Mouse (Mus musculus): ENCODE measurements at regions not wholly inside any gene's neighbourhood (a gene's known extent, or its start where the extent isn't known, plus 50 kb on each side); places are given as distances from the start of the nearest gene placed in this dataset.

DNA sequence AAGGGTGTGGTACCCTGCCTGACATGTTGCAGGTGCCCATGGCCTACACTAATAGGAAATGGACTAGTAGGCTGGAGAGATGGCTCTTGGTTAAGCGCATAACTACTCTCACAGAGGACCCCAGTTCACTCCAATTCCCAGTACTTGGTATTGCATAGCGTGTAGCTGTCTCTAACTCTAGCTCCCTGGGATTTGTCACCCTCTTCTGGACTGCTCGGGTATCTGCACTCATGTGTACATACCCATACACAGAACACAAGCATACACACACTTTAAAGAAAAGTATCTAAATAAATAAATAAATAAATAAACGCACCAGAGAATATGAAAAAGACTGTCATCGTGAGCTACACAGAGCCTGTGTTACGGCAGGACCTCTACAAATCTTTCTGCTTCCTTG lies 143.8 kb upstream of the Mycn start:
- no peak for ATAC-seq (ENCODE audit: insufficient read depth, low FRiP score, low read depth)
- Histone ChIP-seq H3K9me3 (no peaks in the 10 kb centered on the region), H3K4me3 (replicated peaks) (no peak overlapping the region), H3K27me3 (replicated peaks) (no peaks in the 10 kb centered on the region), H3K27ac (no peak overlapping the region), H3K36me3 (no peaks in the 10 kb centered on the region), H3K9ac (no peak overlapping the region), H3K4me2 (no peak overlapping the region), H3K4me1 (no peaks in the 10 kb centered on the region)
- WGBS, result 91% methylated on average over 6 of the region's 6 CpGs

DNA sequence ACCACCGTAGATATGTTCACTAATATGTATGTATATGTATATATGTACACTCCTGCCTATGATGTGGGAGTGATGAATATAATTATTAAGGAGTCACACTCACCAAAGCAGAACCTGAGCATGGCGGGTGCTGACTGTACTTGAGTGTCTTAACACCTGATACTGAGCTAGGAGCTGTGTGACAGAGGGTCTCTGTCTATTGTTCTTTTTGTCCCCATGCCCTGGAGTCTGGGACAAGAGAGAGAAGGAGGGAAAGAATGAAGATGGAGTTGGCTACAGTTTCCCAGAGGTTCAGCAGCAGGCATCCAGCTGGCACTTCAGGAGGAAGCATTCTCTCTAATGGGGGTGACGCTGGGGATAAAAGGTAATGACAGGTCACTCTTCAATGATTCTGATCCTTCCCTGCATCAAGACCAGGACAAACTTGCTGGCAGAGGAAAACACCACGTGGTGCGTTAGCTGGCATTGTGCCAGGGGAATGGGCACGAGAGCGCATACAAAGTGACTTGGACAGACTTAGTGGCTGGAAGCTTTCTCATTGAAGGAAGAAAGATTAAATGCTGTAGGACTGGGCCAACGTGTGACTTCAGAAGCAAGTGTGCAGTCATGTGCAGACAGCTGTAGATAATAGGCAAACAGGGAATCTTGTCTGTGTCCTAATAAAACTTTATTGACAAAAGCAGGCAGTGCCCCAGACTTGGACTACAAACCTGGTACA lies 141.8 kb upstream of the Mycn start:
- WGBS, result 63% methylated on average over 8 of the region's 8 CpGs
- no peak for ATAC-seq (ENCODE audit: insufficient read depth, low FRiP score, low read depth)

DNA sequence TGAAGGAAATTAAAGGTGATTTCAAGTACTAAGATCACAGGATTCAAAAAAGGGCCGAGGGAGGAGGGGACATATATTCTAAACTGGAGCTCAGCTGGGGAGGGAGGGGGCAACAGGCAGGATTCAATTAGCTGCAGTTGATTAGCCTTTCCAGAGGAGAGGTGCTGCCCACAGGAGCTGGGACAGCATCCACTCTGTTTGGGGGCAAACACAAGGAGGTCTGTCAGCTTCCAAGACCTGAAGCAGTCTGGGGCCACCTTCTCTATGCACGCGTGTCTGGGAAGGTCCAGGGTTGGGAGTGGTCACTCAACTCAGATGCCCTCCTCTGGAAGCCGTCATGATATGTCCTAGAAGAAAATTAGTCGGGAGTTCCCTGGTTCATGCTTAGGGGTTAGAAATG lies 139.1 kb upstream of the Mycn start:
- Histone ChIP-seq H3K4me1 (no peaks in the 10 kb centered on the region), H3K4me3 (replicated peaks) (no peak overlapping the region), H3K9ac (no peak overlapping the region), H3K27me3 (replicated peaks) (no peaks in the 10 kb centered on the region), H3K36me3 (no peaks in the 10 kb centered on the region), H3K9me3 (no peaks in the 10 kb centered on the region), H3K27ac (no peak overlapping the region), H3K4me2 (no peak overlapping the region)
- ATAC-seq (ENCODE audit: insufficient read depth, low FRiP score, low read depth), result no peak
- 71% methylated on average over 5 of the region's 5 CpGs for WGBS

More for the DNA sequence above, 141.8 kb upstream of the Mycn start:
- no peaks in the 10 kb centered on the region for H3K4me1 ChIP-seq
- no peak overlapping the region for H3K9ac ChIP-seq
- H3K27ac ChIP-seq, result no peak overlapping the region
- no peaks in the 10 kb centered on the region for H3K36me3 ChIP-seq
- no peak overlapping the region for H3K4me3 ChIP-seq (replicated peaks)
- no peaks in the 10 kb centered on the region for H3K9me3 ChIP-seq
- H3K27me3 ChIP-seq (replicated peaks), result no peaks in the 10 kb centered on the region
- H3K4me2 ChIP-seq, result no peak overlapping the region

DNA sequence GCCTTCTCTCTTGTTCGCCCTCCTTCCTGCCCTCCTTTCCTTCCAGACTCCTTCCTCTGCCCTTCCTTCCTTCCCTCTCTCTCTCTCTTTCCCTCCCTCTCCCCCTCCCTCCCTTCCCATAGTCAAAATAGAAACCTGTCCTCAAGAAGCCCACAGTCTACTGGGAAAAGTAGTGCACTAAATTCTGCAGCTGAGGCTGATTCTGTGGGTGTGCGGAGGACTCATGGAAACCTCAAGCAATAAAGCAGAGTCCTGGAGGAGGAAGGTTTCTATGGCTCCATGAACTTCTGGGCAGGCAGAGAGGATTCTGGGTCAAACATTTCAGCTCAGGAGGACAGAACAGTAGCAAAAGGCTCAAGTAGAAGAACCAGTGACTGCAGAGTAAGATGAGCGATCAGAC lies 138.1 kb upstream of the Mycn start:
- Histone ChIP-seq H3K4me1 (no peaks in the 10 kb centered on the region), H3K27ac (no peak overlapping the region), H3K4me3 (replicated peaks) (no peak overlapping the region), H3K9me3 (no peaks in the 10 kb centered on the region), H3K9ac (no peak overlapping the region), H3K4me2 (no peak overlapping the region), H3K27me3 (replicated peaks) (no peaks in the 10 kb centered on the region), H3K36me3 (no peaks in the 10 kb centered on the region)
- 91% methylated on average over 3 of the region's 3 CpGs for WGBS
- ATAC-seq (ENCODE audit: insufficient read depth, low FRiP score, low read depth), result no peak

DNA sequence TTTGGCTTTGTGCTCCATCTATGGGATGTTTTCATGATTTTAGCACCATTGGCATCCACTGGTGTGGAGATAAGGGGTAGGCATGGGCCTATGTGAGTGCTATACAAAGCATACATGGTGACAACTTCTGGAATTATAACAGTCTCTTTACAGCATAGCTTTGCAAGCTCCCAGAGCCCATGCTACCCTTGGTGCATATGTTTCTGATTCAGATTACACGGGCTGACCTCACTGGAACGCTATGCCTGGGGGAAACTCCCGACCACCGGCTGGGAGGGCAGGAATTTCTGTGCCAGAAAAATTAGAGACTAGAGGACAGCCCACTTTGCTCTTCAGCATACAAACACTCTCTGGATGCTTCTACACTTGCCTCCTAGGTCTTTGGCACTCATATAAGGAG lies 136.0 kb upstream of the Mycn start:
- Histone ChIP-seq H3K9ac (no peak overlapping the region), H3K36me3 (no peaks in the 10 kb centered on the region), H3K4me2 (no peak overlapping the region), H3K27me3 (replicated peaks) (no peaks in the 10 kb centered on the region), H3K27ac (no peak overlapping the region), H3K9me3 (no peaks in the 10 kb centered on the region), H3K4me3 (replicated peaks) (no peak overlapping the region), H3K4me1 (no peaks in the 10 kb centered on the region)
- ATAC-seq (ENCODE audit: insufficient read depth, low FRiP score, low read depth), result no peak
- WGBS, result 51% methylated on average over 4 of the region's 4 CpGs

DNA sequence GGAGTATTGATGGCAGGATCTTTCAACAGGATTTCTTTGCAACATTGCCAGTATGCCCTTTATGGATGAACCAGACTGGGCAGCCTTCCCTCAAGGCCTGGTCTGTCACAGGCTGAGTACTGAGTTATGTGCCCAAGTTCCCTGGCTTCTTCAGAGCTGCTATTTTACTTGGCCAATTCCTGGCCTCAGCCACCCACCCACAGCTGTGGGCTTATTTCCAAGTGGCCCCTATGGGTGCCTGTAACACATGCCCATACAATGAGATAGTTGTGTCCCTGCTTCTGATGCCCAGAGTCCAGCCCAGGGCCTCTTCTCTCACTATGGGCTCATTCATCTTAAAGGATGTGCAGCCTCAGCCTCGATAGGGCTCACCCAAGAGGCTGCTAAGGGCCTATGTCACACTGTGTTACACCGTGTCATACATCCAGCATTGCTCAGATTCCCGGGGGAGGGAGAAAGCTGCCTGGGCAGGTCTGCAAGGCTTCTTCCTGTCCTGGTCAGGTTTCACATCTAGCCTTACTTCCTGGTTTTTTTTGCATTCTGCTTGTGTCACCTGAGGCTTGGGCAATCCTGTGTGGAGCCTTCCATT lies 135.1 kb upstream of the Mycn start:
- Histone ChIP-seq H3K9me3 (no peaks in the 10 kb centered on the region), H3K36me3 (no peaks in the 10 kb centered on the region), H3K9ac (no peak overlapping the region), H3K4me2 (no peak overlapping the region), H3K27me3 (replicated peaks) (no peaks in the 10 kb centered on the region), H3K4me1 (no peaks in the 10 kb centered on the region), H3K27ac (no peak overlapping the region), H3K4me3 (replicated peaks) (no peak overlapping the region)
- no peak for ATAC-seq (ENCODE audit: insufficient read depth, low FRiP score, low read depth)
- 53% methylated on average over 3 of the region's 3 CpGs for WGBS

DNA sequence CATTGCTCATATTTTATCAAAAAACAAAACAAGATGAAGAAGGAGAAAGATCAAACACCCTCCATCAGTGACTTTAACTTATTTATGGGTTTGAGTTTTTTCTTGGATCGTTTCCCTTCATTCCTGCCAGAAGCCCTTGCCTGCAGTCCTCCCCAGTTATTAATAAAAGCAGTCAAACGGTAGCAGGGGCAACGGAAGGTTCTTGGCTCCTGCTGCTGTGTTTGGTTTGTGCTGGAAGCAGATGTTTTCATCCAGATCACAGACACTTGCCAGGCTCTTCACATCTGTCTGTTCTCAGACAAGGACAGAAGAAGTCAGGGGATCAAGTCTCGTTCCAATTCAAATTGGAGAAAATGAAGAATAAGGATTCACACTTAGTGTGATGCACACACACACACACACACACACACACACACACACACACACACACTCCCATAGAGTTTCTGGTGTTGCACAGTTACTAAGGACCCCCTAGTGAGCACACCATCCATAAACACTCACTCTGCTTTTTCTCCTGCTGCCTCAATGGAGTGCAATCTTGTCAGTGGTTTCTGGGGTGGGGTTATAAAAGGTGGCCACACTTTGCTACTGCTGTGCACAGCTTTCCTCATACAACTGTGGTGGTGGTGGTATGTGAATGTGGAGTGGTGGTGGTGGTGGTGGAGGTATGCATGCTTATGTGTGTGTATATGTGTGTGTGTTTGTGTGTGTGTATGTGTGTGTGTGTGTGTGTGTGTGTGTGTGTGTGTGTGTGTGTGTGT lies 131.6 kb upstream of the Mycn start:
- Histone ChIP-seq H3K27me3 (replicated peaks) (no peaks in the 10 kb centered on the region), H3K27ac (no peak overlapping the region), H3K4me2 (no peak overlapping the region), H3K36me3 (no peaks in the 10 kb centered on the region), H3K4me1 (no peaks in the 10 kb centered on the region), H3K4me3 (replicated peaks) (no peak overlapping the region), H3K9ac (no peak overlapping the region), H3K9me3 (no peaks in the 10 kb centered on the region)
- no peak for ATAC-seq (ENCODE audit: insufficient read depth, low FRiP score, low read depth)
- WGBS, result 32% methylated on average over 4 of the region's 4 CpGs

DNA sequence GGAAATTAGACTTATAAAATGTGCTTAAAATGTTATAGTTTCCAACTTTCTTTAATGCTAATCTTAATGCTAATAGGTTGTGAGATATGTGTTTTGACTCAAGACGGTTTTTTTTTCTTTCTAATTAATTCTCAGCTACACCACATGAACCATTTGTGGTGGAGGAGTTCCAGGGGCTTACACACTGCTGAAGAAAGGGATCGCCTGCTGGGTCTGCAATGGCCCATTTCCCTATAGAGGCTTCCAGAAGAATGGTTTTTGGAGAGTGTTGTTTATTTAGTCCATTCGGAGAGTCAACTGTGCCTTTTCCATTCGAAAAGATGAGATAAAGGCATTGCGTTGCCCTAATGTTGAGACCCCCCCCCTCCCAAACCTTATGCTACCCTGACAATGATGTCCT lies 125.6 kb upstream of the Mycn start:
- H3K4me3 ChIP-seq (replicated peaks), result no peak overlapping the region
- H3K27ac ChIP-seq, result no peak overlapping the region
- H3K9me3 ChIP-seq, result no peaks in the 10 kb centered on the region
- no peaks in the 10 kb centered on the region for H3K4me1 ChIP-seq
- H3K27me3 ChIP-seq (replicated peaks), result no peaks in the 10 kb centered on the region
- ATAC-seq (ENCODE audit: insufficient read depth, low FRiP score, low read depth), result no peak
- H3K36me3 ChIP-seq, result no peaks in the 10 kb centered on the region
- no peak overlapping the region for H3K4me2 ChIP-seq
- 73% methylated on average over 5 of the region's 5 CpGs for WGBS
- H3K9ac ChIP-seq, result no peak overlapping the region

DNA sequence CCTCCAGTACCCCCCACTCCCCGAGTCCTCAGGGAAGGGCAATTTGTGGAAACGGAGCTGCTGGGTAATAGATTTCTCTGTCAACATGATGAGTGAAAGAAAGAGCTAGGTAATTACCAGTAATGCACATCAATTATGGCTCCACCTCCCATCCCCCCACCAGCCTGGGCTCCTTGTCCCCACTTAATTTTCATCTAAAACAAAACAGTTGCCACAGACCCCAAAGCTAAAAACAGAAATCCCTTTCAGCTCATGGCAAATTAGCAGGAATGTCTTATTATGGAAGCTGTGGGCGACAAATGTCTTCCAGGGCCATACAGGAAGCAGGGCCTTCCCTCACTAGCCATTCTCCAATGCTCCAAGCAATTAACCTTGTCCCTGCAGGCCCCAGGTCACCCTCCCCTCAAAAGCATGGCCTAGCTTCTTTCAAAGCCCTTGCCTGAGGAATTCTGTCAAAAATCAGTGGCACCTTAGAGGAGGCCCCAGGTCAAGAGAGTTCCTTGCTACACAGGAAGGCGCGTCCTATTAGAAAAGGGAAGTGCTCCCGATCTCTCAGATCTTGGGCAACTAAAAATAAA lies 125.0 kb upstream of the Mycn start:
- Histone ChIP-seq H3K36me3 (no peaks in the 10 kb centered on the region), H3K9ac (no peak overlapping the region), H3K4me1 (no peaks in the 10 kb centered on the region), H3K27me3 (replicated peaks) (no peaks in the 10 kb centered on the region), H3K4me3 (replicated peaks) (no peak overlapping the region), H3K27ac (no peak overlapping the region), H3K4me2 (no peak overlapping the region), H3K9me3 (no peaks in the 10 kb centered on the region)
- ATAC-seq (ENCODE audit: insufficient read depth, low FRiP score, low read depth), result no peak
- 54% methylated on average over 6 of the region's 6 CpGs for WGBS

DNA sequence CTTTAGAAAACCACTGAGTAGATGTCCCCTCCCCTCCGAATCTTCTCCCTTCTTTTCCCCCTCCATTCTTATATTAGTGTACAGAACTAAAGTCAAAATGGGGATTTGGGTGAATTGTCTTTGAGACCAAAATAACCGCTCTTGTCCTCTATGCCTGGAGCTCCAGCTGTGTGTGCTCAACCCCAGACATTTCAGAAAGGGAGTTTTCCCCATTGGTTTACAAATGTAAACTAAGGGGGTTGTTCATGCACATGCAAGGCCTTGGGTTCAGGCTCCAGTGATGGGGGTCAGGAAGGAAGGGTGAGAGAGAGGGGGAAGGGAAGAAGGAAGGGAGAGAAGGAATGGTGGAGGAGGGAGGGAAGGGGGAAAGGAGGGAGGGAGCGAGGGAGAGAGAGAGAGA lies 117.8 kb upstream of the Mycn start:
- no peak for ATAC-seq (ENCODE audit: insufficient read depth, low FRiP score, low read depth)
- H3K4me3 ChIP-seq (replicated peaks), result no peak overlapping the region
- H3K4me1 ChIP-seq, result no peaks in the 10 kb centered on the region
- no peaks in the 10 kb centered on the region; the same call in 1 of the 2 replicates for H3K9me3 ChIP-seq
- H3K9ac ChIP-seq, result no peak overlapping the region
- H3K27ac ChIP-seq, result no peak overlapping the region
- H3K27me3 ChIP-seq (replicated peaks), result no peaks in the 10 kb centered on the region
- H3K36me3 ChIP-seq, result no peaks in the 10 kb centered on the region
- H3K4me2 ChIP-seq, result no peak overlapping the region
- 68% methylated on average over 3 of the region's 3 CpGs for WGBS

DNA sequence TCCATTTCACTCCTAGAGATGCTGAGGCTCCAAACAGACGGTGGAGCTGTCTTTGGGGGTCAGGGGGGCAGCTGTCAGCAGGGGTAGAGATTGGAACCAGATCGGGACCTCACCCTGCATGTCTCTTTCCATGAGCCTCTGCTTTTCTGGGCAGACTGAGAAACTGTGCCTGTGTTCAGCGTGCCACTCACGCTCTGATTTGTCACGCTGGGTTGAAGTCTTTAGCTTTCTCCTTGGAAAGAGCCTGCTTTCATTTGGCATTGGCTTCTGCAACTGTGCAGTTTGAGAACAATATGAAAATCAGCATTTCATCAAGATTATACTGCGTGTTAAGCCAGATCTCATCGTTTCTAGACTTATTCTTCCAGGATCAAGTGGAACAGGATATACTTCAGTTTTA lies 114.5 kb upstream of the Mycn start:
- no peak overlapping the region for H3K4me2 ChIP-seq
- no peaks in the 10 kb centered on the region for H3K36me3 ChIP-seq
- no peak for ATAC-seq (ENCODE audit: insufficient read depth, low FRiP score, low read depth)
- H3K27ac ChIP-seq, result no peak overlapping the region
- no peaks in the 10 kb centered on the region; the same call in 1 of the 2 replicates for H3K9me3 ChIP-seq
- H3K4me3 ChIP-seq (replicated peaks), result no peak overlapping the region
- no peak overlapping the region for H3K9ac ChIP-seq
- H3K4me1 ChIP-seq, result no peaks in the 10 kb centered on the region
- no peaks in the 10 kb centered on the region; the same call in 1 of the 2 replicates for H3K27me3 ChIP-seq (replicated peaks)
- 67% methylated on average over 7 of the region's 7 CpGs for WGBS

DNA sequence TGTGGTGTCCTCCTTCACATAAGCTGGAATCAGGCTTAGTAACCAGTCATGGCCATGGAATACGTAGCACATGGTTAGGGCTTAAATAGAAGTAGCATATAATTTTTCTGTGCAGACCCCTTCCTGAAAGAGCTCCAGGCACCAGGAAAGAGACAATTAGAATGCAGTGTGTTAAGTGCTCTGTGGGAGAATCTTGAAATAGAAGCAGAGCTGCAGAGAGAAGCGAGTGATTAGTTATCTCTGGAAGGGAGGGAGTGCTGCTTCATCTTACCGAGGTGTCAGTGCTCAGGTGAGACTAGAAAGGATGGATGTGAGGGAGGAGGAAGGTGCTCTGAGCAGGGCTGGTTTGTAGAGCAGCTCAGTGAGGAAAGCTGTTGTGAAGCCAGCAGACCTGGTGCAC lies 112.9 kb upstream of the Mycn start:
- 55% methylated on average over 3 of the region's 3 CpGs for WGBS
- Histone ChIP-seq H3K4me3 (replicated peaks) (no peak overlapping the region), H3K9me3 (no peaks in the 10 kb centered on the region), H3K4me1 (peaks cover 4% of the 10 kb centered on the region; the same call in 1 of the 2 replicates), H3K36me3 (no peaks in the 10 kb centered on the region), H3K27me3 (replicated peaks) (no peaks in the 10 kb centered on the region; the same call in 1 of the 2 replicates), H3K9ac (no peak overlapping the region), H3K4me2 (no peak overlapping the region), H3K27ac (no peak overlapping the region)
- no peak for ATAC-seq (ENCODE audit: insufficient read depth, low FRiP score, low read depth)

All from stomach, embryonic 15.5 days (tissue).